Mouse (Mus musculus) liver (tissue): Measurements from ENCODE around the gene Znfx1.
A peak's percentile ranks its signal among the peaks of the same experiment; 100 is the strongest.

Source experiments
- DNase-seq: peaks from one replicate; pipeline ENCODE4 v3.0.0-alpha.2; 2020; ENCODE audit warnings: mixed read lengths

Gene Znfx1

DNA sequence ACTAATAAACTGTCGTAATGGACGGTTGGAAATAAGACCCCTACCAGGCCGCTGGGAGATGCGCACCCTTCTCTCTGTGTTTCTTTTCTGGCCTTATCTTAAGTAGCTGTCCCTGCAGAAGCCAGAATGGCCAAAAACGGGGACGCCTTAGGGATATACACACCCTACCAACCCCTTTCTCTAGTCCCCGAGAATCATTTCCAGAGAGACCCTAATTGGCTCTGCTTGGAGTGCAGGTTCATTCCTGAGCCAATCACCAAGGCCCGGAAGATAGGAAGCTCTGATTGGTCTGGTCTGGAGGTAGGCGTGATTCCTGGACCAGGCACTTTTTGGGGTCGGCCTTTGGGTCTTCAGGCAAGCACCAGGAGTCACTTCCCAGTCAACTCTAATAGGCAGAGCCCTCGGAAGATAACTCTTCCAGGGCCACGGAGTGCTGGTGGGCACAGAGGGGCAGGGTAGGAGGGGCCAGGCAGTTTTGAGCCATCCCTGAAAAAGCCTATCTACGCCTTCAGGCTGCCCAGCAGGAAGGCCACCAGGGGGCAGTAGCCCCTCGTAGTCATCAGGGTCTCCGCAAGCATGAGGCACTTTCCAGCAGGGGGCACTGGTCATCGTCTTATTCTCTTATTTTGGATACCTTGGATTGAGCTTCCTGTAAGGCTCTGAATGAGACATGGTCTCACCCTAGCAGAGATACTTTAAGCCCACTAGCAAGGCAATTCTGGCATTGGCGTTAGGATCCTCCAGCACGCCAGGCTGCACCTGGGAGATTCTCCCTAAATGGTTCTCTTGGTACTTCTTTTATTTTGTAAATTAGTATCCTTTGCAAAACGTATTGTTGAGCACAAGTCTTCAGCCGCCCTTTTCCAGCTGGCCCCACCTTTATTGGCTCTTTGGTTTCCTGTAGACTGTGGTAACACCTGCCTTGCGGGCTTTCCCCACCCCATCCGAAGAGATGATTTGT, 9.1 kb upstream of the Znfx1 start:
- DNase-seq = peak; percentile 92

DNA sequence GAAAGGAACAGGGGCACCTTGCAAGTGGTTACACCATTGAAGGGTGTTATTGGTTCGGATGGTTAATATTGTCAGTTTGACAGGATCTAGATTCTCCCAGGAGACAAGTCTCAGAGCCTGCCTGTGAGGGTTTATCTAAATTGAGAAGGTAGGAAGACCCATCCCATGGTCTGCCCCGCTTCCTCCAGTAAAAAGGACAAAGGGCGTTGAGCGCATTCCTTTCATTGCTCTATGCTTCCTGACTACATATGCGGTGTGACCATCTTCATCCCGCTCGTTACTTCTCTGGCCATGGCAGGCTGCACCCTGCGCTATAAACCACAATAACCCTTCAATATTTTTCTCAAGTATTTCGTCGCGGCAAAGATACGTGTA, 8.4 kb upstream of the Znfx1 start:
- no peak for DNase-seq

DNA sequence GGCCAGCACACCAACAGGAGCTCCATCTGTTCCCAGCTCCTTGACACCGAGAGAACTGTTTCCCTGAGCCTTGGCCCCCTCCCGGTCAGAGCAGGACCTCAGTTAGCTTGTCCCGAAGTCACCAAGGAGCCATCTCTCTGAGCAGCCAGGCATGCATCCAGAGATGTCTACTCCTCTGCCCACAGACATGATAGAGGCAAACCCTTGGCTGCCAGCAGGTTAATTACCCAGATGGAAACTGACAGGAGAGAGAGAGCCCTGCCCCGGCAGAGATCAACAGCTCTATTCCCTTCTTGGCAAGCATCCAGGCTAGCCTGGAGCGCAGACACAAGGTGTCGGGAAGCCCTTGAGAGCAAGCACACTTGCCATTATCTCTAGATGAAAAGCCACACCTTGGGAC, 7.5 kb upstream of the Znfx1 start:
- DNase-seq = no peak

DNA sequence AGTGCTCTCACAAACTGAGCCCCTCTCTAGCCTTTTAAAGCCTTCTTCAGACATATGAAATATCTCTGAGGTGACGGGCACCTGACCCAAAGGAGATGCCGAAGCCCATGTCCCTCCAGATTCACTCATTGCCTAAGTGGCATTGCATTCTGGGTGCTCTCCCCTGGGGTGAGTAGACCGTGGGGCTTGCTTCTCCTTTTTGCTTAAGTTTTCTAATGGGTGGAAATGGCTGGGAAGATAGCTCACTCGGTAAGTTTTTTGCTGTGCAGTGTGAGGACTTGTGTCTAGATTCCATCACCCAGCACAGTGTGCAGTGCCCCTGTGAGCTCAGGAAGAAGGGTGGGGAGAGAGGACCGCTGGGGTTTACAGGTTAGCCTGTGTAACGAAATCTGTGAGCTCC, 4.8 kb upstream of the Znfx1 start:
- DNase-seq = no peak

DNA sequence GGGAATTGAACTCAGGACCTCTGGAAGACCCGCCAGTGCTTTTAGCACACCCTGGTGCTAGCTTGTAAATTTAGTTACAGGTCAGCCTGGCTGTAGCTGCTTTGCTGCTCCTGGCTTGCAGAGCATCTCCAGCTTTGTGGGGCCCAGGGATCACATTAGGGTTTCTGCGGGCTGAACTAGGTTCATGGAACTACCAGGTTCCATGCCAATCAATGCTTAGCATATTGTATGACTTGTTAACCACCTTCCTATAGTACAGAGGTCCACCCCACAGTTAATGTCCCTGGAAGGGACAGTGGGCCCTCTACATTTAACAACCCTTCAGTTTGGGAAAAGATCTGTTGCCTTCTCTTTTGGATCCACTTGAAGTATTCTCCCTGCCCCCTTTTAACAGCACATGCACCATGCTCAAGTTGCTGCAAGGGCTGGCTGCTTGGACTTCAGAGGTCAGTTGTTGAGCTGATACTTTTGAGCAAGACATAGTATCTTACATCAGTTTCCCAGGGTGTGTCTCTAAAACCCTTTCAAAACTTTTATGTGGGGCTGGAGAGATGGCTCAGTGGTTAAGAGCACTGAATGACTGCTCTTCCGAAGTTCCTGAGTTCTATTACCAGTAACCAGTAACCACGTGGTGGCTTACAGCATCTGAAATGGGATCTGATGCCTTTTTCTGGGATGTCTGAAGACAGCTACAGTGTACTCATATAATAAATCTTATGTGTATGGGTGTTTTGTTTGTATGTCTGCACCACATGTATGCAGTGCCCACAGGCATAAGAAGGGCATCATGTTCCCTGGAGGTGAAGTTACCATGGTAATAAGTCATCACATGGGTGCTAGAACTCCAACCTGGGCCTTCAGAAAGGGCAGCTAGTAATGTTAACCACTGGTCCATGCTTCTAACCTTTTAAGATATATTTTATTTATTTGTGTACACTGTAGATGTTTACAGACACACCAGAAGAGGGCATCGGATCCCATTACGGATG, 4.0 kb upstream of the Znfx1 start:
- peak; percentile 62 for DNase-seq

DNA sequence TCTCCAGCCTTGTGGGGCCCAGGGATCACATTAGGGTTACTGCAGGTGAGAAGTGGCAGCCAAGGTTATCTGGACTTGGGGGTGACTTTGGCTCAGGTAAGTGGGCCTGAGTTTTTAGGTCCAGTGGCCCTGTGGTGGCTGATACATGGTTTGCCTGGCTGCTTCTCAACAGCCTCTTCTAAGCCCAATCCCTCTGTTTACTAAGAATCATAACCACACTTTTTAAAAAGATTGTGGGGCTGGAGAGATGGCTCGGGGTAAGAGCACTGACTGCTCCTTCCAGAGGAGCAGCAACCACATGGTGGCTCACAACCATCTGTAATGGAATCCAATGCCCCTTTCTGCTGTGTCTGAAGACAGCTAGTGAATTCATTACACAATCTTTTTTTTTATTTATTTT, 3.2 kb upstream of the Znfx1 start:
- DNase-seq = peak; percentile 28

DNA sequence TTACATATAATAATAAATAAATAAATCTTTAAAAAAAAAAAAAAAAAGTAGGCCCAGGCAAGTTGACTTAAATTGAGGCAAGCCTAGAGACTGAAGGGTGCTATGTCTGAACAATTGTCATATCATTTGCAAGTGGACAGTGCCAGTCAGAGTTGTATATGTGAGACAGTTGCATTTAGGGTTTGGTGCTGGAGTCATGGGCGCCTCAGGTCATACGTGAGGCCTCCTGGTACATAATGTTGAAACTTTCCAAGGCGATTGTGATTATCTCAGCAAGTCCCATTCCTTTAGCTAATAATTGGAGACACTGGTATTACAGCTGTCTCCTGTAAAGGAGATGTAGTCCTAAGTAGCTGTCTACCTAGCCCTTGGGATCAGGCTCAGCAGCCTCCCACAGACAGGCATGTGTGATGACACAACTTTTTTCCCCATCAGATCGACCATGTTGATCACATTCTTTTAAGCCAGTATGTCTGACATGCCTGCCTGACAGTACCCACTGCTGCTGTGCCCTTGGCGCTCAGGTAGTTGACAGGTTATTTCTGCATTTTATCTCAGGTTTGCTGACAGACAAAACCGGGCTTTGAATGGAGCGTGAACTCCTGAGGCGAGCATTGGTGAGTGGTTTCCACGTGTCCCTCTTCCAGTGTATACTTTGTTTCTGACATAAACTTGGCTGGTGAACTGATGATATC, 1.9 kb upstream of the Znfx1 start:
- peak; percentile 25 for DNase-seq

DNA sequence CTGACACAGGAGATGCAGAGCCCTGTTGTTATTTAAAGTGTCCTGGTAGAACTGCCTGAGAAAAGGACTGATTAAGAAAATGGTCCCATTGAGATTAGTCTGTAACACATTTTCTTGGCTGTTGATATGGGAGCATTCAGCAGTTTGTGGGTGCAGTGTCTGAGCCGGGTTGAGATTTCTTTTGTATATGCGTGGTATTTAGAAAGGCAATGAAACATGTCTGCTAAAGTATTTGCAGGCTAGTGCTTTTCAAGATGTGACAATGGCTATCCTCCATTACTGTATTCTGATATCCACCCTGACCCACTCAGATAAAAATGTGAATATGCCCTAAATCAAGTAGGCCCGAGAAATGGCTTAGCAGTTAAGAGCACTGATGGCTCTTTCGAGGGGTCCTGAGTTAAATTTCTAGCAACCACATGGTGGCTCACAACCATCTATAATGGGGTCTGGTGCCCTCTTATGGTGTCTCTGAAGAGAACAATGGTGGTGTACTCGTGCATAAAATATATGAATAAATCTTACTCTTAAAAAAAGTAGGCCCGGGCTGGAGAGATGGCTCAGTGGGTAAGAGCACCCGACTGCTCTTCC, 1.2 kb upstream of the Znfx1 start:
- no peak for DNase-seq

DNA sequence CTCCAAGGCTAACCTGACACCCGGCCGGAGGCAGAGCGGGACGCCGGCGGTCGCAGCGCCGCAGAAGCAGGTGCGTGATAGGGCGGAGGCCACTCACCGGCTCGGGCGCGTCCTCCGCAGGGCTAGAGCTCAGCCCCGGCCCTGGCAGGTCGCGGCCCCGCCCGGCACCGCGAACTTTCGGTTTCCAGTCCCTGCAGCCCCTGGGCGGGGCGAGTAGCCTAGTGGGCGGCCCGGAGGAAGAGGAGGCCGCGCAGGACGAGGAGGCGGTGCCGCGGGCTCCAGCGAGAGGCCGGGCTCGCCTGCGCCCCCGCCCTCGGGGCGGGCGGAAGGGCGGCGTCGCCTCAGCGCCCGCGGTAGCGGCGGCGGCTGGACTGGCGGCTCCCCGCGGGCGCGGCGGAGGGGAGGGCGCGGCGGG, 311 bp downstream of the Znfx1 start:
- peak; percentile 99 for DNase-seq

DNA sequence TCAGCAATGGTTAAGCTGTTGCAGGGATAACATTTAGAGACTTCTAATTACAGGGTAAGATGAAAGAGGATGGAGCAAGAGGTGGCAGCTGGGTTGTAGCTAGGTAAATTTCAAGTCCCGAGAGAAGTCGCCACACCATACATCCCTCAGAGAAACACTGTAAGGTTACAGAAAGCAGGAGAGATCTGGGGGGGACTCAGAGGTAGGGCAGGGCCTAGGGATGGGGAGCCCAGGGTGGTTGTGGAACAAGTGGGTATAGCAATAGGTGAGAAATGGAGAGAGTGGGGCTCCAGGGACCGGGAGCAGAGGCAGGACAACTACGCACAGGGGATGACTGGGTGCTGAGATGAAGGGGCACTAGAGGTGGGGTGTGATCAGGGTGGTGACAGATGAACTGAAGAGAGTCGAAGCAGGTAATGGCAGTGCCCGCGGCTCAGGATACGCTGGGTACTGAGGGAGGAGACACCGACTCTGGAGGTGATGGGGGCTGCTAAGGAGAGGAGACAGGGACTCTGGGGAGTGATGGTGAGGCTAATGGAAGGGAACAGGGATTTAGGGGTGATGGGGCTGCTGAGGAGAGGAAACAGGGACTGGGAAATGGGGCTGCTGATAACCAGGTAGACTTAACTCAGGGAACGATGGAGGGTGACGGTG, 1.3 kb downstream of the Znfx1 start:
- peak; percentile 60 for DNase-seq

DNA sequence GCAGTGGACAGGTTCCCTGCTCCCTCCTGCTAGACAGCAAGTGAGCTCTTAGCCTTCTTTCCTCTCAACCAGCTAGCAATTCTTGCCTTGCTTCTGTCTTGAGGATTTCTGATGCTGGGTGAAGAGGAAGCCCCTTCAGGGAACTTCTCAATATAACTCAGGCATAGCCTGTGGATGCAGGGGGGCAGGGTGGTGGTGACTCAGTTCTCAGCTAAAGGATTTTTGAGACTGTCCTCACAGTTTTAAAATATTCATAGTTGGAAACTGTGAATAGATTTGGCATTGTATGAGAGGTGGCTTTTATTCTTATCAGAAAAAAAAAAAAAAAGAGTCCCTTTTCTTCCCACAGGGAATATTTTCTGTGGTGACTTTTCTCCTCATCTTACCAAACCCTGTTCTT, 2.1 kb downstream of the Znfx1 start:
- no peak for DNase-seq

DNA sequence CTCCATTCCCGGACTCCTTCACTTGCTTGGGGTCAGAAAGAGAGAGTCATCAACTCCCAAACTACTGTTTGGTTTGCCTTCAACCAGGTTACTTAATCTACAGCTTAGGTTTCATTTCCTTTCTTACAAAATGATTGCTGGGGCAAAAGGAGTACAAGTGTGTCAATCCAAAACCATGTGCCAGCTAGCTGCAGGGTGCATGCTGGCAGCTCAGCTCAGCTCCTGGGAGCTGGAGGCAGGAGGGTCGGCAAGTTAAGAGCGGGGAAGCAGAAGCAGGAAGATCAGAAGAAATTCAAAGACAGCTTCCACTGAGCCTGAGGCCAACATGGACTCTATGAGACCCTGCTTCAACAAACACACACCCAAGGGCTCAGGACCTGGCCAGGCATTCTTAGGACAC, 2.5 kb downstream of the Znfx1 start:
- no peak for DNase-seq

DNA sequence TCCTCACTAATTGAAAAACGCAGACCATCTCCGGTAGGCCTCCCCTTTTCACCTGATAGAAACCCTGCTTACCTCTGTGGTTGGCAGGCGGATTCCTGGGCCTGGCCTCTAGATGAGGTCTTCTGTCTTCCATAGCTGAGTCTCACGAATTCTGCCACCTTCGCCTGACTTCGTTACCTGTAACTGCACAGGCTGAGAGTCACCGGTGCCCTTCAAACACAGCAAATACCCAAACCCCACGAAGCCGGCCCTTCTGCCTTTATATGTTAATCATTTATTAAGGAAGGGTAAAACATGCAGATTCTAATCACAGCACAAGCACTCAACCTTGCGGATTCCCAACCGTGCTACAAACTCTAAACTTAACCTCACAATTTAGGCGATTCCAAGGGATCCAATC, 2.9 kb downstream of the Znfx1 start:
- no peak for DNase-seq

DNA sequence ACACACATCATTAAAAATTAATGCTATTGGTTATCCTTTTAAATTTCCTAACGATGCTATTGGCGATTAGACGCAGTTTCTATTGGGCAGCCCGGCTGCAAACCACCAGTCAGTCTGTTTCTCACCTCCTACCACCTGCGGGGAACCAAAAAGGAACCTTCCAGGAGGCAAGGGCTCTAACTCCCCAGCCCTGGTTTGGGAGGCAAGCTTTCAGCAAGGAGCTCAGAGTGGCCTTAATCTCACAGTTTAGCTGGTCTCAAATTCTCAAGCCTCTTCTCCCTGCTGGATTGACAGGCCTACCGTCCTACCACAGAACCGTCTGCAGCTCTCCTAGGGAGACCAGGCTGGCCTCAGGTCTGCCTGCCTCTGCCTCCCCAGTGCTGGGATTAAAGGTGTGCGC, 3.3 kb downstream of the Znfx1 start:
- DNase-seq = no peak

DNA sequence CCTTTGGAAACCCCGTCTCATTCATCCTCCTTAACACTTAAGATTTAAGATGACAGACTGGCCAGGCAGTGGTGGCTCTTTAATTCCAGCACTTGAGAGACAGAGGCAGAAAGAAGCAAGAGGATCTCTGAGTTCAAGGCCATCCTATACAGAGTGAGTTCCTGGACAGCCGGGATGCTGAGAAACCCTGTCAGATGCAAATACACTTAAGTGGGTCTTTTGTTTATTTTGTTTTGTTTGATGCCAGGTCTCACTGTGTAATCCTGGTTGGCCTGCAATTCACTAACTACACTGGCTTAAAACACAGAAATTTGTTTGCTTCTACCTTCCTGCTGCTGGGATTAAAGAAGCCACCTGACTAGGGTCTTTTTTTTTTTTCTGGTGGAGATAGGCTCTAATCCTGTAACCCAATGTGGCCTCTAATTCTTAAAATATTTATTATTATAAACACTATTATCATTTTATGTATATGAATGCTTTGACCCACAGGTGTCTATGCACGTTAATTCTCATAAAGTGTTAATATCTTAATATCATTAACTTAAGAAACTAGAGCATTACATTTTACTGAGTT, 3.9 kb downstream of the Znfx1 start:
- no peak for DNase-seq

DNA sequence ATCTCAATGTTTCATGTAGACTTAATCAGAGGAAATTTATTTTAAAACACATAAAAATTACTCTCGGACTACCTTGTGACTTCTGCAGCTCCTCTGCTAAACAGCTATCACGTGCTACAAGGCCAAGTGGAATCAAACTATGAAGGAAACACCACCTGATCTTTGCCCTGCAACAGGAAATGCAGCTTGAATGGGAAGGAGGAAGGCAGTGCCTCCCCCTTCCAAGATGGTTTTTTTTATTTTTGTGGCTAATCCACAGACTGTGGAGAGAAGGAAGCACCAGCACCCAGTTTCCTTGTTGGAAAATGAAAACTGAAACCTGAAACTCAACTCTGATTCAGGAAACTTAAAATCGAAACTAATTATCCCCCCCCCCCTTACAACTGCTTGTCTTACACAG, 4.6 kb downstream of the Znfx1 start:
- DNase-seq = no peak

DNA sequence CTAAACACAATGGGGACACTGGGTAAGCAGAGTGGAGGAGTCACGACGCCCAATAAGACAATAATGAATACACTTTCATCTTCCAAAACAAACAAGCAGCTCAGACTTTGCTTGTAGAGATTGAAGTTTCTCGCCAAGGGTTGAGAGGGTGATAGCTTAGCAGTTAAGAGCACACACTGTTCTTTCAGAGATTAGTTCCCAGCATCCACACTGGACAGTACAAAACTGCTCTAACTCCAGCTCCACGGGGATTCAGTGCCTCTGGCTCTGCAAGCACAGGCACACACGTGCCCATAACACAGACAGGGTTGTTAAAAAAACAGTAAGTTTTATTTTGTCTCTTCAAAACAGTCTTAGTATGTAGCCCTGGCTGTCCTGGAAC, 5.9 kb downstream of the Znfx1 start:
- DNase-seq = no peak

DNA sequence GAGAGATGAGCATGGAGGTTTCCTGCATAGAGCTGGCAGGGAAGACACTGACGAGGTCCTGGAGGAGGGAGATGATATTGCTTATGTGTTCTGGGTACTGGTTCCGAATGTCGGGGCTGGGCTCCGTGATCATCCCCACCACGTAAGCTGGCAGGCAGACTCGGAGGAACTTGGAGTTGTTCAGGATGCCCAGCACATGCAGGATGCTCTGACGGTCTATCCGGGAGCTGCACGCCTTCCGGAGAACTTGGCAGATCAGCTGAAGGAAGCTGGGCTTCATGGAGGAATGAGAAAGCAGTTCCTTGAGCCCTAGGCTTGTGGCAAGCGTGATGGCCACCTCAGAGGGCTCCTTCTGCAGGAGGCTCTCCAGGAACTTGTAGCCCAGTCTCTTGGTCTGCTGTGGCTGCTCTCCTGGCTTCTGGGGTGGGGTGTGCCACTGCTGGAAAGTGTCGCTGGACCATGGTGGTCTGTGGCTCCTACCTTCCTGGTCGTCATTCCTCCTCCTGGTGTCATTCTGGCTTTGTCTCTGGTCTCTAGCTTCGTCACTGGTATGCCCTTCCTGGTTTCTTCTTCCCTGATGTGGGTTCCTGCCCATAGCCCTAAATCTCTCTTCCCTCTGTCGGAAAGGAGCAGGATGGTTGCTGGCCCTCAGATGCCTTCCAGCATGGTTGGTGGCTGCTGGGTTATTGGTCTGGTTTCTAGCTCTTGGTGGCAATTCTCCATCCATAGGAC, 6.4 kb downstream of the Znfx1 start:
- no peak for DNase-seq

DNA sequence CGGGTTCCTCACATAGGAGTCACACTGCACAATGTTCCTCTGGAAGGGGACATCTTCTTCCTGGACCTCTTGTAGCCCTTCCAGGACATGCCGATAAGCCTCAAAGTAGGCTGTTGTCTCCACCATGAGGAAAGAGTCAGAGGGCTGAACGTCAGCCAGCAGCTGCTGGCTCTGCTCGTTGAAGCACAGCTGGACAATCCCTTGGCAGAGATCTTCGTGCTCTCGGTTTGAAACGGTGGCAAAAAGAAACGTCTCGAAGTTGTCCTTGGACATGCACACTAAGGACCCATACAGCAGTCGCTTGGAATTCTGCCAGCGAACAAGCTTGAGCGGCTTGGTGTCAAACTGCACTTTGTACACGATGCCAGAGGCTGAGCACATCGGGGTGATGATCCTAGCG, 7.4 kb downstream of the Znfx1 start:
- DNase-seq = no peak

DNA sequence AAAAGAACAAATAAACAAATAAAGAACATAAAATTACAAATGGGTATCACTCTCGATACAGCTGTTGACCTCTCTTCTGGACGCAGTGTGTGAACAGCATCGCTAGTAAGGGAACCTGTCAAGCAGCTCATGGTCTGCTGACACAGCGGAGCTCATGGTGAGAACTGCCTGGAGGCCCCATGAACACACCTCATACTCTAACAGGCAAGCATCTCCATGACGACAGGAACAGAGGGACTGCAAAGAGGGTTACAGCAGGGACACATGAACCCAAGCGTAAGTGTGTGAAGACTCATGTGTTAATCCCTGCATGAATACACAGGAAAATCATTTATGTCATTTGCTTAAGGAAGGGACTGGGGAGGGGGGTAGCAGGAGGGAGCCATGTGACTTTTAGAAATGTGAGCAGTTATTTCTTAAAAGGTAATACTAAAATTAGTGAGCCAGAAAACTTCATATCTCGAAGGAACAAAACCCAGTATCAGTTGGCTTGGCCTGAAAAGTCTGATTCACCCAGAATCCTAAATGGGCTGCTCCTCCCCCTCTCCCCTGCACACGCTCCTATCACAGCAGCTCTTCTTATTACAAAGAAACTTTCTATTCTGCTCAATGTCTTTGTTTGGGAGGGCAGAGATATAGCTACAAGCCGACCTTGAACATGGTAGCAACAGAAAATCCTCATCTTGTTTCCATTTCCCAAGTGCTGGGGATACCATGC, 9.5 kb downstream of the Znfx1 start:
- no peak for DNase-seq
